ENCODE assay signal across 16 mouse cellular contexts in genomic region chr5:113608511-113608910, GRCm38 (mm10). TPM values are rescaled to one million over a fixed set of nuclear protein-coding genes. Genes with fewer than 3 reads are reported as not detected.
DNase-seq lines count a peak whose midpoint lies in the region; ATAC-seq and TF ChIP-seq lines count a peak whose summit lies in the region.
"Had no signal": no experiment of that assay in that cellular context is flagged by ENCODE, and none has a peak within 500 bp of the region (broad histone marks: within the 10 kb centered on the region; RNA-seq: fewer than 3 reads in every experiment).

No protein-coding gene starts in this region.

- no peak for DNase-seq in heart, embryonic 10.5 days (ENCODE audit: low spot score)
- DNase-seq in midbrain, embryonic 10.5 days (ENCODE audit: low spot score): no peak
- no peak for DNase-seq in midbrain, postnatal 0 days (ENCODE audit: low spot score)
- no peak for DNase-seq in limb, embryonic 10.5 days (ENCODE audit: low spot score)
- DNase-seq in embryo, embryonic 10.5 days (ENCODE audit: low spot score): no peak
- DNase-seq: adrenal gland, postnatal 36 days; right cerebral cortex, postnatal 4 days; thymus, postnatal 4 days had no signal

- H3K4me2 ChIP-seq in heart, embryonic 15.5 days: no peak overlapping the region
- H3K4me2 ChIP-seq in midbrain, postnatal 0 days (ENCODE audit: low read depth, low read length, poor library complexity, severe bottlenecking): no peak overlapping the region
- H3K4me2 ChIP-seq in stomach, embryonic 16.5 days (ENCODE audit: low read depth, low read length): no peak overlapping the region
- H3K4me2 ChIP-seq: forebrain, embryonic 15.5 days; hindbrain, embryonic 15.5 days; liver, embryonic 11.5 days; stomach, embryonic 15.5 days had no signal

- H3K9me3 ChIP-seq in heart, embryonic 15.5 days (replicated peaks): no peaks in the 10 kb centered on the region
- no peaks in the 10 kb centered on the region for H3K9me3 ChIP-seq in heart, embryonic 10.5 days
- H3K9me3 ChIP-seq in midbrain, embryonic 10.5 days (replicated peaks): no peaks in the 10 kb centered on the region
- H3K9me3 ChIP-seq in midbrain, postnatal 0 days (ENCODE audit: low read length): no peaks in the 10 kb centered on the region
- H3K9me3 ChIP-seq in limb, embryonic 10.5 days (replicated peaks): no peaks in the 10 kb centered on the region
- H3K9me3 ChIP-seq in stomach, embryonic 16.5 days (replicated peaks; ENCODE audit: control insufficient read depth, low read length): no peaks in the 10 kb centered on the region
- H3K9me3 ChIP-seq: forebrain, embryonic 15.5 days; hindbrain, embryonic 15.5 days; stomach, embryonic 15.5 days had no signal

- WGBS in heart, embryonic 15.5 days: 79% methylated on average over 8 of the region's 8 CpGs
- 82% methylated on average over 8 of the region's 8 CpGs for WGBS in heart, embryonic 10.5 days
- 86% methylated on average over 8 of the region's 8 CpGs for WGBS in midbrain, embryonic 10.5 days
- WGBS in midbrain, postnatal 0 days: 83% methylated on average over 8 of the region's 8 CpGs
- 84% methylated on average over 8 of the region's 8 CpGs for WGBS in limb, embryonic 10.5 days
- WGBS in stomach, embryonic 16.5 days: 81% methylated on average over 8 of the region's 8 CpGs

- H3K4me3 ChIP-seq in heart, embryonic 15.5 days: no peak overlapping the region
- H3K4me3 ChIP-seq in heart, embryonic 10.5 days: no peak overlapping the region
- no peak overlapping the region for H3K4me3 ChIP-seq in midbrain, embryonic 10.5 days
- no peak overlapping the region for H3K4me3 ChIP-seq in midbrain, postnatal 0 days (ENCODE audit: low read depth, low read length)
- H3K4me3 ChIP-seq in limb, embryonic 10.5 days: no peak overlapping the region
- H3K4me3 ChIP-seq in stomach, embryonic 16.5 days (replicated peaks; ENCODE audit: low read length): no peak overlapping the region
- H3K4me3 ChIP-seq: forebrain, embryonic 15.5 days; hindbrain, embryonic 15.5 days; left cerebral cortex, adult 2 months; stomach, embryonic 15.5 days had no signal

- peak overlapping the region; percentile 70; the same call in 1 of the 2 replicates for H3K27ac ChIP-seq in heart, embryonic 15.5 days
- no peak overlapping the region for H3K27ac ChIP-seq in heart, embryonic 10.5 days
- H3K27ac ChIP-seq in midbrain, embryonic 10.5 days (replicated peaks): peak overlapping the region; percentile 69; the same call in 1 of the 2 replicates
- no peak overlapping the region for H3K27ac ChIP-seq in midbrain, postnatal 0 days (ENCODE audit: low read depth, low read length)
- peak overlapping the region; percentile 84 for H3K27ac ChIP-seq in limb, embryonic 10.5 days
- peak overlapping the region; percentile 71; the same call in 1 of the 2 replicates for H3K27ac ChIP-seq in stomach, embryonic 16.5 days (ENCODE audit: low read length)
- H3K27ac ChIP-seq: forebrain, embryonic 15.5 days had no signal

- peaks cover 14% of the 10 kb centered on the region; the same call in 1 of the 2 replicates for H3K27me3 ChIP-seq in heart, embryonic 15.5 days
- peaks cover 28% of the 10 kb centered on the region; the same call in 1 of the 2 replicates for H3K27me3 ChIP-seq in heart, embryonic 10.5 days (ENCODE audit: insufficient read depth, poor library complexity, severe bottlenecking)
- H3K27me3 ChIP-seq in midbrain, embryonic 10.5 days (ENCODE audit: low read depth, poor library complexity, severe bottlenecking): no peaks in the 10 kb centered on the region; the same call in 1 of the 2 replicates
- H3K27me3 ChIP-seq in midbrain, postnatal 0 days (ENCODE audit: insufficient read depth, low read length): no peaks in the 10 kb centered on the region
- H3K27me3 ChIP-seq in limb, embryonic 10.5 days (ENCODE audit: low read depth, poor library complexity, severe bottlenecking): no peaks in the 10 kb centered on the region
- H3K27me3 ChIP-seq in stomach, embryonic 16.5 days (ENCODE audit: control insufficient read depth, insufficient read depth, low read length): no peaks in the 10 kb centered on the region
- H3K27me3 ChIP-seq: forebrain, embryonic 15.5 days; hindbrain, embryonic 15.5 days; stomach, embryonic 15.5 days had no signal

- peaks cover 21% of the 10 kb centered on the region for H3K4me1 ChIP-seq in heart, embryonic 15.5 days (replicated peaks)
- H3K4me1 ChIP-seq in heart, embryonic 10.5 days: peaks cover 32% of the 10 kb centered on the region
- H3K4me1 ChIP-seq in midbrain, embryonic 10.5 days: peaks cover 38% of the 10 kb centered on the region
- no peaks in the 10 kb centered on the region for H3K4me1 ChIP-seq in midbrain, postnatal 0 days (ENCODE audit: insufficient read depth, low read length)
- H3K4me1 ChIP-seq in limb, embryonic 10.5 days: peaks cover 67% of the 10 kb centered on the region
- H3K4me1 ChIP-seq in stomach, embryonic 16.5 days (ENCODE audit: control insufficient read depth, insufficient read depth, low read length): peaks cover 14% of the 10 kb centered on the region; the same call in 1 of the 2 replicates

- H3K9ac ChIP-seq in heart, embryonic 15.5 days: no peak overlapping the region
- H3K9ac ChIP-seq in midbrain, postnatal 0 days (replicated peaks; ENCODE audit: low read length, poor library complexity, severe bottlenecking): no peak overlapping the region
- no peak overlapping the region for H3K9ac ChIP-seq in stomach, embryonic 16.5 days (ENCODE audit: low read length)
- H3K9ac ChIP-seq: forebrain, embryonic 15.5 days; hindbrain, embryonic 15.5 days; stomach, embryonic 15.5 days had no signal

- H3K36me3 ChIP-seq in heart, embryonic 15.5 days: no peaks in the 10 kb centered on the region
- H3K36me3 ChIP-seq in heart, embryonic 10.5 days: peaks cover 4% of the 10 kb centered on the region; the same call in 1 of the 2 replicates
- no peaks in the 10 kb centered on the region for H3K36me3 ChIP-seq in midbrain, embryonic 10.5 days
- no peaks in the 10 kb centered on the region for H3K36me3 ChIP-seq in midbrain, postnatal 0 days (ENCODE audit: insufficient read depth, low read length)
- H3K36me3 ChIP-seq in limb, embryonic 10.5 days: peaks cover 10% of the 10 kb centered on the region
- no peaks in the 10 kb centered on the region for H3K36me3 ChIP-seq in stomach, embryonic 16.5 days (ENCODE audit: control insufficient read depth, insufficient read depth, low read length)
- H3K36me3 ChIP-seq: forebrain, embryonic 15.5 days; hindbrain, embryonic 15.5 days; stomach, embryonic 15.5 days had no signal

- TF ChIP-seq CTCF in midbrain, postnatal 0 days (IDR thresholded peaks at IDR 0.05): no peak

- no peak for ATAC-seq in heart, embryonic 15.5 days (replicated peaks; ENCODE audit: insufficient number of reproducible peaks, insufficient read depth, low FRiP score, low read depth)
- no peak for ATAC-seq in midbrain, postnatal 0 days (ENCODE audit: low FRiP score)
- ATAC-seq in stomach, embryonic 16.5 days (ENCODE audit: insufficient read depth, low FRiP score): no peak
- ATAC-seq: activated CD4-positive, CD25-positive, alpha-beta regulatory T cell, adult 4 months; forebrain, embryonic 15.5 days had no signal

RNA-seq across cellular contexts. Expression of gene Cmklr1, which starts 41.7 kb away (rescaled TPM):
- 4.4 and 5.0 TPM in 2 replicates for polyA plus RNA-seq in heart, embryonic 15.5 days (2015; fragmentation: Nextera tagmentation; extraction: Ambion mirVana)
- polyA plus RNA-seq in heart, embryonic 10.5 days (2016; fragmentation: Nextera tagmentation; extraction: Ambion mirVana): 1.3 and 3.3 TPM in 2 replicates
- 0.58 and 1.1 TPM in 2 replicates for polyA plus RNA-seq in midbrain, embryonic 10.5 days (2016; fragmentation: Nextera tagmentation; extraction: Ambion mirVana)
- total RNA-seq in midbrain, postnatal 0 days (2014; rRNA removed): 2.7 and 3.6 TPM in 2 replicates
- polyA plus RNA-seq in midbrain, postnatal 0 days (2015; fragmentation: Nextera tagmentation; extraction: Ambion mirVana): 0.63 and 1.1 TPM in 2 replicates
- polyA plus RNA-seq in limb, embryonic 10.5 days (2016; fragmentation: Nextera tagmentation; extraction: Ambion mirVana): 2.3 and 3.4 TPM in 2 replicates
- 3.4 and 4.2 TPM in 2 replicates for polyA plus RNA-seq in stomach, embryonic 16.5 days (2015; fragmentation: Nextera tagmentation; extraction: Ambion mirVana)
- polyA plus RNA-seq: activated CD4-positive, CD25-positive, alpha-beta regulatory T cell, adult 4 months had no signal

Comparison
In these comparisons a context has a peak if more than half of its experiments do, and no peak if none do; other contexts are left out.
1. H3K27ac ChIP-seq: peak in heart, embryonic 15.5 days (single experiment), midbrain, embryonic 10.5 days (single experiment), limb, embryonic 10.5 days (single experiment) and stomach, embryonic 16.5 days (single experiment); none in heart, embryonic 10.5 days (single experiment) and midbrain, postnatal 0 days (single experiment).